ENCODE assay signal across 8 mouse cellular contexts in the genomic region with DNA sequence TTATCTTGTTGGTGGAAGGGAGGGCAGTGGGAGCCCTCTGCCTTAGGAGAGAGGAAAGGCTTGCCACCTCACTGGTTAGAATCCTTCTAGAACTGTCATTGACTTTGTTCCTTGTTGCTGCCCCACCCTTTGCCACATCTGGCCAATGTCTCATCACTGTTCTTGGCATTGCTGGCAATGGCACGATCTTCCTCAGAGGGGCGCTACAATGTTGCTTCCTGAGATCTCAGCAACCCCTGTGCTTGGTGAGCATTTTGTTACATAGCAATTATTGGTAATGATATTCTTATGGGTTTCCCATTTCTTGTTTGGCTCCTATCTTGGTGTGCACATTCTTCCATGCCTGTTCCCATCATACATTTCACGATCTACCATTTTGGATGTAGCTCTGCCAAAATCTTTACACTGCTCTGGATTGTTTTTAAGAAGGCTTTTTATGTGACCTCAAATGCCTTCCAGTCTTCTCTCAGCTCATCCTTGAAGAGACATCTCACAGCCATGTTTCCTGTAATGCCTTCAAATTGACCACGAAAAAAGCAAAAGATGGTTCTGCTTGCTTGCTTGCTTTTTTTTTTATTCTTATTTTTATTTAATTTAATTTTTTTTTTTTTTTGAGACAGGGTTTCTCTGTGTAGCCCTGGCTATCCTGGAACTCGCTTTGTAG. TPM values are rescaled to one million over a fixed set of nuclear protein-coding genes. Genes with fewer than 3 reads are reported as not detected.
DNase-seq lines count a peak whose midpoint lies in the region; ATAC-seq and TF ChIP-seq lines count a peak whose summit lies in the region.

Ehd3 (plus strand) TSS at position 614 of the 664 bp plus-strand sequence.

- DNase-seq in heart, postnatal 36 days, result no peak
- no peak for DNase-seq in left cerebral cortex, postnatal 10 days (ENCODE audit: extremely low spot score in 1 of 2, low spot score in 2 of 2)
- no peak for DNase-seq in gastrocnemius, postnatal 25 days

- WGBS in heart, embryonic 11.5 days (ENCODE audit: insufficient replicate concordance), result 85% methylated on average over 5 of the region's 5 CpGs
- WGBS in neural tube, embryonic 14.5 days, result 87% methylated on average over 5 of the region's 5 CpGs

- no peaks in the 10 kb centered on the region for H3K36me3 ChIP-seq in heart, embryonic 11.5 days (ENCODE audit: control insufficient read depth, insufficient read depth, low read length)
- no peaks in the 10 kb centered on the region for H3K36me3 ChIP-seq in neural tube, embryonic 14.5 days (ENCODE audit: control insufficient read depth, insufficient read depth, low read length)

- TF ChIP-seq CTCF in embryonic fibroblast, embryonic 13.5 days (IDR thresholded peaks at IDR 0.05; ENCODE audit: borderline replicate concordance, insufficient read depth, low read length), result no peak

- H3K4me2 ChIP-seq in heart, embryonic 11.5 days, result peak within 1 kb of the TSS; percentile 92
- H3K4me2 ChIP-seq in neural tube, embryonic 14.5 days (ENCODE audit: low read depth, low read length), result peak within 1 kb of the TSS; percentile 59

- no peaks in the 10 kb centered on the region for H3K9me3 ChIP-seq in heart, embryonic 11.5 days (replicated peaks; ENCODE audit: control insufficient read depth, low read length)
- H3K9me3 ChIP-seq in neural tube, embryonic 14.5 days (ENCODE audit: control insufficient read depth, low read length), result no peaks in the 10 kb centered on the region

- ATAC-seq in heart, embryonic 11.5 days (replicated peaks; ENCODE audit: insufficient number of reproducible peaks, low FRiP score, low TSS enrichment), result no peak
- no peak for ATAC-seq in CD4-positive, CD25-positive, alpha-beta regulatory T cell, adult 4 months
- no peak for ATAC-seq in neural tube, embryonic 14.5 days (ENCODE audit: low read depth)
- ATAC-seq in megakaryocyte-erythroid progenitor cell, adult 5-6 weeks (replicated peaks; ENCODE audit: low FRiP score, low TSS enrichment, poor library complexity, severe bottlenecking), result no peak

- peak within 1 kb of the TSS; percentile 70 for H3K9ac ChIP-seq in heart, embryonic 11.5 days (ENCODE audit: low read depth, low read length)
- peak within 1 kb of the TSS; percentile 72 for H3K9ac ChIP-seq in neural tube, embryonic 14.5 days (replicated peaks; ENCODE audit: low read depth, low read length)

- intact Hi-C loops in heart, postnatal 36 days (cut with DNase I), result loop anchor here (2.0 kb wide), 1 partner anchor 79 kb away; no protein-coding TSS in a partner anchor
- intact Hi-C loops in left cerebral cortex, postnatal 10 days (cut with DNase I), result no loop called here

- no peaks in the 10 kb centered on the region for H3K27me3 ChIP-seq in heart, embryonic 11.5 days (ENCODE audit: control insufficient read depth, insufficient read depth, low read length)
- no peaks in the 10 kb centered on the region for H3K27me3 ChIP-seq in neural tube, embryonic 14.5 days (ENCODE audit: control insufficient read depth, insufficient read depth, low read length)

- TF ChIP-seq POLR2A in embryonic fibroblast, embryonic 13.5 days (IDR thresholded peaks at IDR 0.05; ENCODE audit: low read depth, low read length), result no peak

- 0 out of 2 replicates have a peak, but pooled peaks cover 4% of the 10 kb centered on the region for H3K4me1 ChIP-seq in heart, embryonic 11.5 days (ENCODE audit: control insufficient read depth, insufficient read depth, low read length)
- H3K4me1 ChIP-seq in embryonic fibroblast, embryonic 13.5 days (ENCODE audit: control insufficient read depth, insufficient read depth, low read length), result peaks cover 1% of the 10 kb centered on the region
- H3K4me1 ChIP-seq in neural tube, embryonic 14.5 days (ENCODE audit: control insufficient read depth, insufficient read depth, low read length), result peaks cover 6% of the 10 kb centered on the region; the same call in 1 of the 2 replicates

- H3K27ac ChIP-seq in heart, embryonic 11.5 days (ENCODE audit: low read depth, low read length), result no peak within 1 kb of the TSS
- no peak within 1 kb of the TSS for H3K27ac ChIP-seq in embryonic fibroblast, embryonic 13.5 days (ENCODE audit: insufficient read depth, low read length)
- peak within 1 kb of the TSS; percentile 82 for H3K27ac ChIP-seq in neural tube, embryonic 14.5 days (ENCODE audit: low read depth, low read length)

- H3K4me3 ChIP-seq in heart, embryonic 11.5 days (ENCODE audit: low read depth, low read length), result peak within 1 kb of the TSS; percentile 56
- peak within 1 kb of the TSS; percentile 52 for H3K4me3 ChIP-seq in embryonic fibroblast, embryonic 13.5 days (ENCODE audit: insufficient read depth, low read length)
- peak within 1 kb of the TSS; percentile 66 for H3K4me3 ChIP-seq in neural tube, embryonic 14.5 days (ENCODE audit: low read depth, low read length)

RNA-seq across cellular contexts. Expression of gene Ehd3, which starts in this region (rescaled TPM):
- 3.8 and 4.4 TPM in 2 replicates for polyA plus RNA-seq in heart, embryonic 11.5 days (2014; fragmentation: Nextera tagmentation; extraction: Ambion mirVana)
- 1 to 10 TPM; 3.0 to 3.2 TPM for total RNA-seq in heart, postnatal 36 days (2021)
- 10 to 100 TPM; 45.6 to 82.6 TPM for polyA plus RNA-seq in CD4-positive, CD25-positive, alpha-beta regulatory T cell, adult 4 months (2017; shearing (Covaris generic))
- 6.8 and 8.4 TPM in 2 replicates for polyA plus RNA-seq in embryonic fibroblast, embryonic 13.5 days (2011; ENCODE audit: insufficient read length, low read depth, missing spikeins)
- 10 to 100 TPM; 68.0 to 73.2 TPM for total RNA-seq in left cerebral cortex, postnatal 10 days (2021)
- polyA plus RNA-seq in neural tube, embryonic 14.5 days (2014; fragmentation: Nextera tagmentation; extraction: Ambion mirVana), result 24.5 and 25.4 TPM in 2 replicates
- total RNA-seq in megakaryocyte-erythroid progenitor cell, adult 5-6 weeks (2014; fragmentation: Nextera tagmentation), result 1.4 and 5.9 TPM in 2 replicates
- total RNA-seq in megakaryocyte-erythroid progenitor cell, adult 5-6 weeks (2017), result 3.3 and 3.9 TPM in 2 replicates
- total RNA-seq in gastrocnemius, postnatal 25 days (2021), result 1 to 10 TPM; 2.6 to 3.1 TPM

Comparison
In these comparisons a context has a peak if more than half of its experiments do, and no peak if none do; other contexts are left out.
1. RNA of gene Ehd3 (total RNA-seq): 68.0 to 73.2 TPM in left cerebral cortex, postnatal 10 days; 1.4 to 5.9 TPM in megakaryocyte-erythroid progenitor cell, adult 5-6 weeks, 3.0 to 3.2 TPM in heart, postnatal 36 days and 2.6 to 3.1 TPM in gastrocnemius, postnatal 25 days; every median in the first group is over 10 times any median in the second.
2. Peak in every context shown above with its lines, with median percentiles within 50 percentile points of each other: H3K4me3 ChIP-seq.